Mouse (Mus musculus): Measurements from ENCODE around the gene Ergic1. TPM values are rescaled to one million over a fixed set of nuclear protein-coding genes. Genes with fewer than 3 reads are reported as not detected.
A peak's percentile ranks its signal among the peaks of the same experiment; 100 is the strongest.

Gene Ergic1
- polyA plus RNA-seq, 1 experiment from 2014 or later, result 134 TPM

- H3K4me3 ChIP-seq (ENCODE audit: low read depth, low read length), result no peak overlapping the region
- no peaks in the 10 kb centered on the region for H3K27me3 ChIP-seq (replicated peaks; ENCODE audit: control insufficient read depth, insufficient read depth, low read length)
- peak overlapping the region; percentile 40; the same call in 1 of the 2 replicates for H3K27ac ChIP-seq (ENCODE audit: low read depth, low read length)
- H3K4me1 ChIP-seq (ENCODE audit: control insufficient read depth, insufficient read depth, low read length), result peaks cover 9% of the 10 kb centered on the region; the same call in 1 of the 2 replicates
- 64% methylated on average over 7 of the region's 7 CpGs for WGBS
- no peak overlapping the region for H3K4me2 ChIP-seq (ENCODE audit: low read length)
- H3K9ac ChIP-seq (ENCODE audit: low read length), result no peak overlapping the region; the same call in 1 of the 2 replicates
- no peak for DNase-seq (ENCODE audit: low spot score)
- H3K36me3 ChIP-seq (ENCODE audit: control insufficient read depth, insufficient read depth, low read length), result 0 out of 2 replicates have a peak, but pooled peaks cover 6% of the 10 kb centered on the region
- H3K9me3 ChIP-seq (replicated peaks; ENCODE audit: control insufficient read depth, low read length), result no peaks in the 10 kb centered on the region
- no peak for ATAC-seq
Observed at GRCm38 (mm10) chr17:26595448-26596167, 34.3 kb downstream of the Ergic1 start.

GRCm38 (mm10) chr17:26596168-26596658, 34.9 kb downstream of the Ergic1 start:
- peak; percentile 66 for DNase-seq (ENCODE audit: low spot score)
- Histone ChIP-seq H3K9ac (ENCODE audit: low read length) (no peak overlapping the region; the same call in 1 of the 2 replicates), H3K27me3 (replicated peaks; ENCODE audit: control insufficient read depth, insufficient read depth, low read length) (no peaks in the 10 kb centered on the region), H3K36me3 (ENCODE audit: control insufficient read depth, insufficient read depth, low read length) (0 out of 2 replicates have a peak, but pooled peaks cover 6% of the 10 kb centered on the region), H3K4me3 (ENCODE audit: low read depth, low read length) (no peak overlapping the region), H3K4me2 (ENCODE audit: low read length) (no peak overlapping the region), H3K9me3 (replicated peaks; ENCODE audit: control insufficient read depth, low read length) (no peaks in the 10 kb centered on the region), H3K27ac (ENCODE audit: low read depth, low read length) (peak overlapping the region; percentile 40; the same call in 1 of the 2 replicates), H3K4me1 (ENCODE audit: control insufficient read depth, insufficient read depth, low read length) (peaks cover 9% of the 10 kb centered on the region; the same call in 1 of the 2 replicates)
- peak; percentile 52; the same call in 1 of the 2 replicates for ATAC-seq
- WGBS, result 45% methylated on average over 7 of the region's 7 CpGs

DNA sequence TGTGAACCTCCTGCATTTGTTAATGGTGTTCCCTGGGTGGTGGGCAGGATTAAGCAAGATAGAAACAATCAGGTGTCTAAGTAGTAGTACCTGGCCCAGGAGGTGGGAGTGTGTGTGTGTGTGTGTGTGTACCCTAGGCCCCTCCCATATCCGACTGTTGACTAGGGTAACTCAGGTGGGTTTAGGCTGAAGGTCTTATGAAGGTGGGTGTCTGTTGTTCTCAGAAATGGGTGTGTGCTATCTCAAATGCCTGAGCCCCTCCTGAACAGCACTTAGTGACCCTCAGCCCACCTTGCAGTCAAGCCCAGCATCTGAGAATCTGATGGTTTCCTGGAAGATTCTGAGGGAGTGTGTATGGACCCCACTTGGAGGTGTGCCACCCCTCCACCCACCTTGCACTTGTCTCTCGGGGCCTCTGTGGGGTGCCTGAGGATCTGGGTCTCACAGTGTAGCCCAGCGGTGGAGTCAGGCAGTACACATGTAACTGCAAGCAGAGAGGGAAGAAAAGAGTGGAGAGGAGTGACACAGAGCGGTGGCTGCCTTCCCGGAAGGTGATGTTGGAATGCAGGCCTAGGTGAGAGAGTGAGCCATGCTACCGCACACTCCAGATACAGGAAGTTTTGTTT, 35.7 kb downstream of the Ergic1 start:
- H3K9ac ChIP-seq (ENCODE audit: low read length), result no peak overlapping the region
- H3K4me3 ChIP-seq (ENCODE audit: low read depth, low read length), result no peak overlapping the region
- H3K4me1 ChIP-seq (ENCODE audit: control insufficient read depth, insufficient read depth, low read length), result peaks cover 9% of the 10 kb centered on the region; the same call in 1 of the 2 replicates
- peak overlapping the region; percentile 40; the same call in 1 of the 2 replicates for H3K27ac ChIP-seq (ENCODE audit: low read depth, low read length)
- no peak for ATAC-seq
- no peaks in the 10 kb centered on the region for H3K27me3 ChIP-seq (replicated peaks; ENCODE audit: control insufficient read depth, insufficient read depth, low read length)
- DNase-seq (ENCODE audit: low spot score), result no peak
- H3K4me2 ChIP-seq (ENCODE audit: low read length), result no peak overlapping the region
- 83% methylated on average over 6 of the region's 6 CpGs for WGBS
- no peaks in the 10 kb centered on the region for H3K9me3 ChIP-seq (replicated peaks; ENCODE audit: control insufficient read depth, low read length)
- H3K36me3 ChIP-seq (ENCODE audit: control insufficient read depth, insufficient read depth, low read length), result 0 out of 2 replicates have a peak, but pooled peaks cover 4% of the 10 kb centered on the region

DNA sequence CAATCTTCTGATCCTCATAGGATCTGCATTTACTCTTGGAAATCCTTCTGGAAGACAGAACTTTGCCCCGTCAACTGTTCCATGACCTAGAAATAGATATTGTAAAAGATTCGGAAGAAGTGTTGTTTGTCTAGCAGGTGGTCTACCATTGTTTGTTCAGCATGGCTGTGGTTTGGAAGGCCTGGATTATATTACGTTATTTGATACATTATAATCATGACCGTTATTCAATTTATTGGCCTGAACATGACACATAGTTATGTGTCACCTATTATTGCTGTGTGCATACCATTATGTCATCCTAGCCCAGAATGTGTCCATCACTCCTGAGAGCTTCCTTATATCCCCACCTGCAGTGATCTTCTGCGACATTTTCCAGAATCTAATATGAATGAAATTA, 37.6 kb downstream of the Ergic1 start:
- no peak for ATAC-seq
- Histone ChIP-seq H3K36me3 (ENCODE audit: control insufficient read depth, insufficient read depth, low read length) (no peaks in the 10 kb centered on the region; the same call in 1 of the 2 replicates), H3K9me3 (replicated peaks; ENCODE audit: control insufficient read depth, low read length) (no peaks in the 10 kb centered on the region), H3K27ac (ENCODE audit: low read depth, low read length) (no peak overlapping the region), H3K4me1 (ENCODE audit: control insufficient read depth, insufficient read depth, low read length) (peaks cover 9% of the 10 kb centered on the region; the same call in 1 of the 2 replicates), H3K4me2 (ENCODE audit: low read length) (no peak overlapping the region), H3K4me3 (ENCODE audit: low read depth, low read length) (no peak overlapping the region), H3K9ac (ENCODE audit: low read length) (no peak overlapping the region), H3K27me3 (replicated peaks; ENCODE audit: control insufficient read depth, insufficient read depth, low read length) (no peaks in the 10 kb centered on the region)
- DNase-seq (ENCODE audit: low spot score), result no peak
- 92% methylated on average over 5 of the region's 5 CpGs for WGBS

DNA sequence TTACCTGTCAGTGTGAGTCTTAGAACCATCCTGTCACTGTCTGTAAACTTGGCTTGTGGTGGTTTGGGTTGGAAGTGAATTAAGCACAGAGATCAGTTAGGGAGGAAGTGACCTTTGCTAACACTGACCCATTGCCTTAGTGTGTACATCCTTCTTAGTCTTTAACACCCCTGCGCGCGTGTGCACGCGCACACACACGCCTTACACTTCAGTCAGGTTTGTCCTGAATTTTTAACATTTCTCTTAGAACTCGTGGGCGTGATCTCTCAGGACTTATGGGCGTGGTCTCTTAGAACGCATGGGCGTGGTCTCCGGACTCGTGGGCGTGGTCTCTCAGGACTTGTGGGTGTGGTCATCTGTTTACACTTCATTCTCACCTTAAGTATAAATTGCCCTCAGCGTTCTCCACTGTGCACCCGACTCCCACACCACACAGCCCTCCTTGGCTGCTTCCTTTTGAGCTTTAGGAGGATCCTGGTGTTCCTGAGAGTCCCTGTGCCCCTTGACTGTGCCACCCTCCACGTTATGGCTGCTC, 39.7 kb downstream of the Ergic1 start:
- no peaks in the 10 kb centered on the region for H3K27me3 ChIP-seq (replicated peaks; ENCODE audit: control insufficient read depth, insufficient read depth, low read length)
- H3K9me3 ChIP-seq (replicated peaks; ENCODE audit: control insufficient read depth, low read length), result no peaks in the 10 kb centered on the region
- no peak for DNase-seq (ENCODE audit: low spot score)
- H3K36me3 ChIP-seq (ENCODE audit: control insufficient read depth, insufficient read depth, low read length), result no peaks in the 10 kb centered on the region; the same call in 1 of the 2 replicates
- no peak overlapping the region for H3K9ac ChIP-seq (ENCODE audit: low read length)
- WGBS, result 71% methylated on average over 17 of the region's 17 CpGs
- H3K4me2 ChIP-seq (ENCODE audit: low read length), result no peak overlapping the region
- H3K4me3 ChIP-seq (ENCODE audit: low read depth, low read length), result no peak overlapping the region
- ATAC-seq, result no peak
- H3K4me1 ChIP-seq (ENCODE audit: control insufficient read depth, insufficient read depth, low read length), result peaks cover 5% of the 10 kb centered on the region; the same call in 1 of the 2 replicates
- no peak overlapping the region for H3K27ac ChIP-seq (ENCODE audit: low read depth, low read length)

GRCm38 (mm10) chr17:26601514-26601913, 40.2 kb downstream of the Ergic1 start:
- no peaks in the 10 kb centered on the region for H3K27me3 ChIP-seq (replicated peaks; ENCODE audit: control insufficient read depth, insufficient read depth, low read length)
- H3K4me3 ChIP-seq (ENCODE audit: low read depth, low read length), result no peak overlapping the region
- WGBS, result 79% methylated on average over 6 of the region's 6 CpGs
- ATAC-seq (no peak), DNase-seq (ENCODE audit: low spot score) (no peak)
- H3K9me3 ChIP-seq (replicated peaks; ENCODE audit: control insufficient read depth, low read length), result no peaks in the 10 kb centered on the region
- no peak overlapping the region for H3K27ac ChIP-seq (ENCODE audit: low read depth, low read length)
- H3K9ac ChIP-seq (ENCODE audit: low read length), result no peak overlapping the region
- no peak overlapping the region for H3K4me2 ChIP-seq (ENCODE audit: low read length)
- H3K36me3 ChIP-seq (ENCODE audit: control insufficient read depth, insufficient read depth, low read length), result no peaks in the 10 kb centered on the region; the same call in 1 of the 2 replicates
- H3K4me1 ChIP-seq (ENCODE audit: control insufficient read depth, insufficient read depth, low read length), result peaks cover 1% of the 10 kb centered on the region; the same call in 1 of the 2 replicates

DNA sequence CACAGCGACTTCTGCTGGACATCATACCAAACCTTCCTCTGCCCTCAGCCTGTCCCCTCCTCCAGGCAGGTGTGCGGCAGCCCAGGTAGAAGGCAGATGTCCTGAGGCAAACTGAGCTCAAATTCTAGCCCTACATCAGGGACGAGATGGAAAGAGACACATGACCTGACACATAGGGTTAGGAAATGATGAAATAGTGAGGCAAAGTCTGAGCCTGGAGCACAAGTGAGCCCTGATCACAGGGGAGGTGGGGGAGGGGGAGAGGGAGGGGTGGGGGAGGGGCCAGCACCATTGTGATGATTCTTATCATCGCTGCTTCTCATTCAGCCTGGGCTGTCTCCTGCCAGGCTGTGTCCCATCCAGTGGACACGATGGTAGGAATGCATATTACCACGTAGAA, 40.6 kb downstream of the Ergic1 start:
- no peak overlapping the region for H3K9ac ChIP-seq (ENCODE audit: low read length)
- peak overlapping the region; percentile 35; the same call in 1 of the 2 replicates for H3K27ac ChIP-seq (ENCODE audit: low read depth, low read length)
- ATAC-seq, result no peak
- no peaks in the 10 kb centered on the region; the same call in 1 of the 2 replicates for H3K36me3 ChIP-seq (ENCODE audit: control insufficient read depth, insufficient read depth, low read length)
- no peak for DNase-seq (ENCODE audit: low spot score)
- WGBS, result 72% methylated on average over 6 of the region's 6 CpGs
- H3K4me1 ChIP-seq (ENCODE audit: control insufficient read depth, insufficient read depth, low read length), result no peaks in the 10 kb centered on the region
- no peak overlapping the region for H3K4me3 ChIP-seq (ENCODE audit: low read depth, low read length)
- no peaks in the 10 kb centered on the region for H3K9me3 ChIP-seq (replicated peaks; ENCODE audit: control insufficient read depth, low read length)
- no peak overlapping the region for H3K4me2 ChIP-seq (ENCODE audit: low read length)
- no peaks in the 10 kb centered on the region for H3K27me3 ChIP-seq (replicated peaks; ENCODE audit: control insufficient read depth, insufficient read depth, low read length)

GRCm38 (mm10) chr17:26602371-26602885, 41.1 kb downstream of the Ergic1 start:
- no peak for ATAC-seq
- H3K4me1 ChIP-seq (ENCODE audit: control insufficient read depth, insufficient read depth, low read length), result no peaks in the 10 kb centered on the region
- no peaks in the 10 kb centered on the region for H3K27me3 ChIP-seq (replicated peaks; ENCODE audit: control insufficient read depth, insufficient read depth, low read length)
- H3K9me3 ChIP-seq (replicated peaks; ENCODE audit: control insufficient read depth, low read length), result no peaks in the 10 kb centered on the region
- H3K36me3 ChIP-seq (ENCODE audit: control insufficient read depth, insufficient read depth, low read length), result no peaks in the 10 kb centered on the region; the same call in 1 of the 2 replicates
- no peak for DNase-seq (ENCODE audit: low spot score)
- H3K9ac ChIP-seq (ENCODE audit: low read length), result 0 out of 2 replicates have a peak overlapping the region, but pooled peaks have one; percentile 4
- no peak overlapping the region for H3K4me3 ChIP-seq (ENCODE audit: low read depth, low read length)
- no peak overlapping the region for H3K4me2 ChIP-seq (ENCODE audit: low read length)
- 81% methylated on average over 12 of the region's 12 CpGs for WGBS
- H3K27ac ChIP-seq (ENCODE audit: low read depth, low read length), result peak overlapping the region; percentile 35; the same call in 1 of the 2 replicates
